Mouse (Mus musculus): ENCODE results near the gene Gm28047. TPM values are rescaled to one million over a fixed set of nuclear protein-coding genes. Genes with fewer than 3 reads are reported as not detected.

Gene Gm28047
- polyA plus RNA-seq, 1 experiment from 2014 or later: 0.36 TPM

- no peak for ATAC-seq (ENCODE audit: low FRiP score, low TSS enrichment)
- peaks cover 73% of the 10 kb centered on the region for H3K36me3 ChIP-seq (ENCODE audit: insufficient read depth, low read length)
- no peak overlapping the region for H3K27ac ChIP-seq (ENCODE audit: low read length)
- WGBS: 91% methylated on average over 3 of the region's 3 CpGs
- no peaks in the 10 kb centered on the region for H3K4me1 ChIP-seq (ENCODE audit: insufficient read depth, low read length)
- no peak overlapping the region for H3K4me2 ChIP-seq (replicated peaks; ENCODE audit: low read depth, low read length)
- no peaks in the 10 kb centered on the region for H3K27me3 ChIP-seq (ENCODE audit: insufficient read depth, low read length)
- H3K4me3 ChIP-seq (ENCODE audit: low read length): no peak overlapping the region
- H3K9ac ChIP-seq (replicated peaks; ENCODE audit: low read length): no peak overlapping the region
- H3K9me3 ChIP-seq (ENCODE audit: low read length): no peaks in the 10 kb centered on the region
Observed at GRCm38 (mm10) chr15:102532106-102532900, 92.6 kb downstream of the Gm28047 start.

GRCm38 (mm10) chr15:102531586-102531985, 93.3 kb downstream of the Gm28047 start:
- no peak for ATAC-seq (ENCODE audit: low FRiP score, low TSS enrichment)
- H3K9ac ChIP-seq (replicated peaks; ENCODE audit: low read length): no peak overlapping the region
- no peak overlapping the region for H3K4me3 ChIP-seq (ENCODE audit: low read length)
- H3K36me3 ChIP-seq (ENCODE audit: insufficient read depth, low read length): peaks cover 72% of the 10 kb centered on the region
- no peak overlapping the region for H3K27ac ChIP-seq (ENCODE audit: low read length)
- no peak overlapping the region for H3K4me2 ChIP-seq (replicated peaks; ENCODE audit: low read depth, low read length)
- H3K4me1 ChIP-seq (ENCODE audit: insufficient read depth, low read length): no peaks in the 10 kb centered on the region
- H3K27me3 ChIP-seq (ENCODE audit: insufficient read depth, low read length): no peaks in the 10 kb centered on the region
- no peaks in the 10 kb centered on the region for H3K9me3 ChIP-seq (ENCODE audit: low read length)
- WGBS: 54% methylated on average over 4 of the region's 4 CpGs

- Histone ChIP-seq H3K4me2 (replicated peaks; ENCODE audit: low read depth, low read length) (no peak overlapping the region), H3K27me3 (ENCODE audit: insufficient read depth, low read length) (no peaks in the 10 kb centered on the region), H3K4me3 (ENCODE audit: low read length) (no peak overlapping the region), H3K9ac (replicated peaks; ENCODE audit: low read length) (no peak overlapping the region), H3K36me3 (ENCODE audit: insufficient read depth, low read length) (peaks cover 63% of the 10 kb centered on the region), H3K4me1 (ENCODE audit: insufficient read depth, low read length) (no peaks in the 10 kb centered on the region), H3K9me3 (ENCODE audit: low read length) (no peaks in the 10 kb centered on the region), H3K27ac (ENCODE audit: low read length) (no peak overlapping the region)
- ATAC-seq (ENCODE audit: low FRiP score, low TSS enrichment): no peak
- WGBS: 83% methylated on average over 4 of the region's 4 CpGs
Observed at GRCm38 (mm10) chr15:102530566-102530965, 94.3 kb downstream of the Gm28047 start.

GRCm38 (mm10) chr15:102528396-102528795, 96.5 kb downstream of the Gm28047 start:
- H3K9me3 ChIP-seq (ENCODE audit: low read length): no peaks in the 10 kb centered on the region
- H3K4me2 ChIP-seq (replicated peaks; ENCODE audit: low read depth, low read length): no peak overlapping the region
- H3K4me3 ChIP-seq (ENCODE audit: low read length): no peak overlapping the region
- H3K36me3 ChIP-seq (ENCODE audit: insufficient read depth, low read length): peaks cover 61% of the 10 kb centered on the region
- no peak for ATAC-seq (ENCODE audit: low FRiP score, low TSS enrichment)
- H3K4me1 ChIP-seq (ENCODE audit: insufficient read depth, low read length): no peaks in the 10 kb centered on the region
- no peak overlapping the region for H3K27ac ChIP-seq (ENCODE audit: low read length)
- no peaks in the 10 kb centered on the region for H3K27me3 ChIP-seq (ENCODE audit: insufficient read depth, low read length)
- H3K9ac ChIP-seq (replicated peaks; ENCODE audit: low read length): no peak overlapping the region
- WGBS: 94% methylated on average over 1 of the region's 1 CpGs

- ATAC-seq (ENCODE audit: low FRiP score, low TSS enrichment): no peak
- no peak overlapping the region for H3K4me2 ChIP-seq (replicated peaks; ENCODE audit: low read depth, low read length)
- H3K27me3 ChIP-seq (ENCODE audit: insufficient read depth, low read length): no peaks in the 10 kb centered on the region
- WGBS: 79% methylated on average over 3 of the region's 3 CpGs
- no peaks in the 10 kb centered on the region for H3K9me3 ChIP-seq (ENCODE audit: low read length)
- no peak overlapping the region for H3K9ac ChIP-seq (replicated peaks; ENCODE audit: low read length)
- no peak overlapping the region for H3K4me3 ChIP-seq (ENCODE audit: low read length)
- no peaks in the 10 kb centered on the region for H3K4me1 ChIP-seq (ENCODE audit: insufficient read depth, low read length)
- no peak overlapping the region for H3K27ac ChIP-seq (ENCODE audit: low read length)
- peaks cover 59% of the 10 kb centered on the region for H3K36me3 ChIP-seq (ENCODE audit: insufficient read depth, low read length)
Observed at GRCm38 (mm10) chr15:102527936-102528335, 96.9 kb downstream of the Gm28047 start.

GRCm38 (mm10) chr15:102526111-102527002, 98.5 kb downstream of the Gm28047 start:
- H3K27me3 ChIP-seq (ENCODE audit: insufficient read depth, low read length): no peaks in the 10 kb centered on the region
- ATAC-seq (ENCODE audit: low FRiP score, low TSS enrichment): no peak
- H3K4me3 ChIP-seq (ENCODE audit: low read length): no peak overlapping the region
- H3K4me1 ChIP-seq (ENCODE audit: insufficient read depth, low read length): no peaks in the 10 kb centered on the region
- H3K9me3 ChIP-seq (ENCODE audit: low read length): no peaks in the 10 kb centered on the region
- no peak overlapping the region for H3K4me2 ChIP-seq (replicated peaks; ENCODE audit: low read depth, low read length)
- peaks cover 54% of the 10 kb centered on the region for H3K36me3 ChIP-seq (ENCODE audit: insufficient read depth, low read length)
- H3K27ac ChIP-seq (ENCODE audit: low read length): no peak overlapping the region
- H3K9ac ChIP-seq (replicated peaks; ENCODE audit: low read length): no peak overlapping the region
- WGBS: 70% methylated on average over 6 of the region's 6 CpGs

GRCm38 (mm10) chr15:102524892-102525485, 99.9 kb downstream of the Gm28047 start, which contains the start of gene Npff:
Gene Npff, minus strand, starts transcription at chr15:102524942.
- H3K4me1 ChIP-seq (ENCODE audit: insufficient read depth, low read length): 0 out of 2 replicates have a peak, but pooled peaks cover 7% of the 10 kb centered on the region
- H3K27me3 ChIP-seq (ENCODE audit: insufficient read depth, low read length): no peaks in the 10 kb centered on the region
- WGBS: 6% methylated on average over 3 of the region's 3 CpGs
- no peak within 1 kb of the TSS for H3K27ac ChIP-seq (ENCODE audit: low read length)
- no peak within 1 kb of the TSS for H3K9ac ChIP-seq (replicated peaks; ENCODE audit: low read length)
- peak; percentile 64; the same call in 1 of the 2 replicates for ATAC-seq (ENCODE audit: low FRiP score, low TSS enrichment)
- no peaks in the 10 kb centered on the region for H3K9me3 ChIP-seq (ENCODE audit: low read length)
- H3K36me3 ChIP-seq (ENCODE audit: insufficient read depth, low read length): peaks cover 45% of the 10 kb centered on the region
- no peak within 1 kb of the TSS for H3K4me3 ChIP-seq (ENCODE audit: low read length)
- H3K4me2 ChIP-seq (replicated peaks; ENCODE audit: low read depth, low read length): no peak within 1 kb of the TSS

GRCm38 (mm10) chr15:102521480-102521879, 103.4 kb downstream of the Gm28047 start:
- H3K9me3 ChIP-seq (ENCODE audit: low read length): no peaks in the 10 kb centered on the region
- H3K4me1 ChIP-seq (ENCODE audit: insufficient read depth, low read length): peaks cover 17% of the 10 kb centered on the region
- no peak for ATAC-seq (ENCODE audit: low FRiP score, low TSS enrichment)
- H3K9ac ChIP-seq (replicated peaks; ENCODE audit: low read length): no peak overlapping the region
- H3K4me2 ChIP-seq (replicated peaks; ENCODE audit: low read depth, low read length): no peak overlapping the region
- no peak overlapping the region for H3K27ac ChIP-seq (ENCODE audit: low read length)
- no peak overlapping the region for H3K4me3 ChIP-seq (ENCODE audit: low read length)
- 69% methylated on average over 4 of the region's 4 CpGs for WGBS
- peaks cover 22% of the 10 kb centered on the region for H3K36me3 ChIP-seq (ENCODE audit: insufficient read depth, low read length)
- H3K27me3 ChIP-seq (ENCODE audit: insufficient read depth, low read length): no peaks in the 10 kb centered on the region

- H3K9ac ChIP-seq (replicated peaks; ENCODE audit: low read length): peak overlapping the region; percentile 54; the same call in 1 of the 2 replicates
- H3K36me3 ChIP-seq (ENCODE audit: insufficient read depth, low read length): peaks cover 22% of the 10 kb centered on the region
- no peaks in the 10 kb centered on the region for H3K9me3 ChIP-seq (ENCODE audit: low read length)
- WGBS: 65% methylated on average over 4 of the region's 4 CpGs
- H3K4me3 ChIP-seq (ENCODE audit: low read length): no peak overlapping the region
- H3K4me1 ChIP-seq (ENCODE audit: insufficient read depth, low read length): peaks cover 27% of the 10 kb centered on the region
- no peak for ATAC-seq (ENCODE audit: low FRiP score, low TSS enrichment)
- no peak overlapping the region for H3K4me2 ChIP-seq (replicated peaks; ENCODE audit: low read depth, low read length)
- no peak overlapping the region for H3K27ac ChIP-seq (ENCODE audit: low read length)
- H3K27me3 ChIP-seq (ENCODE audit: insufficient read depth, low read length): no peaks in the 10 kb centered on the region
Observed at GRCm38 (mm10) chr15:102520416-102520815, 104.5 kb downstream of the Gm28047 start.

Measured in kidney, embryonic 16.5 days (tissue).